Mouse (Mus musculus) gastrocnemius, postnatal 25 days (tissue): ENCODE measurements around the gene Olfr960. TPM values are rescaled to one million over a fixed set of nuclear protein-coding genes. Genes with fewer than 3 reads are reported as not detected.

Source experiments
- total RNA-seq, 2 experiments: library from RNA; stranded (reverse); gene quantifications; 1 replicate in 1 of 2; 2 replicates in 1 of 2; pipeline ENCODE4 v1.2.3; 2021

Gene Olfr960
- total RNA-seq, 2 experiments from 2014 or later = not detected

Other genes starting within 250 kb of the Olfr960 start
- gene Olfr951, start 234.0 kb upstream of the Olfr960 start, total RNA-seq = not detected
- gene Olfr952, start 194.2 kb upstream of the Olfr960 start, total RNA-seq = not detected
- gene Olfr954, start 164.7 kb upstream of the Olfr960 start, total RNA-seq = not detected
- gene Olfr955, start 149.4 kb upstream of the Olfr960 start, total RNA-seq = not detected
- not detected for gene Olfr44, start 127.4 kb upstream of the Olfr960 start, total RNA-seq
- gene Olfr957, start 105.6 kb upstream of the Olfr960 start, total RNA-seq = not detected
- gene Olfr958, start 67.3 kb upstream of the Olfr960 start, total RNA-seq = not detected
- not detected for gene Olfr959, start 45.8 kb upstream of the Olfr960 start, total RNA-seq
- 1 to 10 TPM in 1 of 2 experiments, under 1 TPM in 1; 0.82 to 3.2 TPM for gene AW551984, start 17.0 kb upstream of the Olfr960 start, total RNA-seq
- gene Olfr148, start 10.7 kb upstream of the Olfr960 start, total RNA-seq = not detected
- not detected for gene Olfr961, start 23.7 kb downstream of the Olfr960 start, total RNA-seq
- gene Olfr963, start 45.8 kb downstream of the Olfr960 start, total RNA-seq = not detected
- gene Olfr149, start 85.7 kb downstream of the Olfr960 start, total RNA-seq = not detected
- gene Olfr965, start 90.0 kb downstream of the Olfr960 start, total RNA-seq = not detected
- gene Olfr150, start 109.6 kb downstream of the Olfr960 start, total RNA-seq = not detected
- not detected for gene Olfr967, start 124.9 kb downstream of the Olfr960 start, total RNA-seq
- not detected for gene Olfr968, start 161.9 kb downstream of the Olfr960 start, total RNA-seq
- gene Olfr969, start 169.6 kb downstream of the Olfr960 start, total RNA-seq = not detected
- gene Olfr970, start 187.5 kb downstream of the Olfr960 start, total RNA-seq = not detected
- not detected for gene Olfr971, start 215.5 kb downstream of the Olfr960 start, total RNA-seq
- not detected for gene Olfr972, start 245.0 kb downstream of the Olfr960 start, total RNA-seq